Mouse (Mus musculus) limb, embryonic 10.5 days (tissue): ENCODE data around the gene Fem1b. TPM values are rescaled to one million over a fixed set of nuclear protein-coding genes. Genes with fewer than 3 reads are reported as not detected.
"Not testable (repeated sequence)": the region's sequence is repeated elsewhere in the genome, so short reads cannot be mapped to it uniquely, and the experiment has no call there.

Source experiments
- DNase-seq: peaks from one replicate; pipeline ENCODE4 v3.0.0-alpha.2; 2017; ENCODE audit warnings: low spot score
- H3K27ac ChIP-seq: fragments of 300-500 bp; sonication (generic); 2 replicates; pipeline ENCODE4 v1.5.1; 2016; ENCODE audit warnings: mild to moderate bottlenecking
- H3K27me3 ChIP-seq: fragments of 300-500 bp; sonication (generic); 2 replicates; pipeline ENCODE4 v1.6.1; 2016; ENCODE audit warnings: low read depth, mild to moderate bottlenecking; ENCODE audit not compliant: poor library complexity, severe bottlenecking
- H3K36me3 ChIP-seq: fragments of 300-500 bp; sonication (generic); 2 replicates; pipeline ENCODE4 v1.6.1; 2016; ENCODE audit warnings: mild to moderate bottlenecking, moderate library complexity
- H3K4me1 ChIP-seq: fragments of 300-500 bp; sonication (generic); 2 replicates; pipeline ENCODE4 v1.6.1; 2016
- H3K4me3 ChIP-seq: fragments of 300-500 bp; sonication (generic); 2 replicates; pipeline ENCODE4 v1.5.1; 2016; ENCODE audit warnings: mild to moderate bottlenecking, moderate library complexity
- H3K9me3 ChIP-seq: fragments of 300-500 bp; sonication (generic); replicated peaks from 2 replicates; pipeline ENCODE4 v1.6.1; 2016; ENCODE audit warnings: mild to moderate bottlenecking
- WGBS: fragments of 180-500 bp; shearing (Covaris S2); methylation state at CpG from one replicate; pipeline ENCODE4 v1.1.7; 2016; 5-methylcytosine and 5-hydroxymethylcytosine counted together
- polyA plus RNA-seq: library from polyadenylated mRNA; unstranded; fragments of >200 nt; fragmentation: Nextera tagmentation; extraction: Ambion mirVana; gene quantifications from 2 replicates; pipeline ENCODE4 v1.2.1, GENCODE M21; 2016

Fem1b gene
- polyA plus RNA-seq, 1 experiment from 2014 or later = 30.3 TPM

DNA sequence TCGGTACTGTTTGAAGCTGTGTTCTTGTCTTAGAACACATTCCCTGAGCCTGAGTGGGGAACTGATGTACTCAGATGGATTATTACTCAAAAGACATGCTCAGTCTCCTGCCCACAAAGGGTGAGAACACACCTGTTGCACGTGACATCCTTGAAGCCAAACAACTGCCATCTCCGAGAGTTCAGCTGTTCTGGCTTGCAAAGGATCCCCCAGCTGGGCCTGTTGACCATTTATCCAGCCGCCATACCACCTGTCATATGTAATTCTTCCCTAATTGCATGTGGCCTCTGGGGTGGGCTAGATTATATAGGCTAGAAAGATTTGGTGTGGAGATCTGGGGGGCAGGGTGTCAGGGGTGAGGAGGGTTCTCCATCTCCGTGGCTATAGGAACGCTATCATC is 9.1 kb upstream of the Fem1b start:
- peaks cover 10% of the 10 kb centered on the region for H3K4me1 ChIP-seq
- no peaks in the 10 kb centered on the region for H3K27me3 ChIP-seq
- H3K36me3 ChIP-seq = no peaks in the 10 kb centered on the region
- H3K9me3 ChIP-seq = no peaks in the 10 kb centered on the region
- H3K4me3 ChIP-seq = no peak overlapping the region
- 87% methylated on average over 6 of the region's 6 CpGs for WGBS
- no peak overlapping the region for H3K27ac ChIP-seq
- no peak for DNase-seq

DNA sequence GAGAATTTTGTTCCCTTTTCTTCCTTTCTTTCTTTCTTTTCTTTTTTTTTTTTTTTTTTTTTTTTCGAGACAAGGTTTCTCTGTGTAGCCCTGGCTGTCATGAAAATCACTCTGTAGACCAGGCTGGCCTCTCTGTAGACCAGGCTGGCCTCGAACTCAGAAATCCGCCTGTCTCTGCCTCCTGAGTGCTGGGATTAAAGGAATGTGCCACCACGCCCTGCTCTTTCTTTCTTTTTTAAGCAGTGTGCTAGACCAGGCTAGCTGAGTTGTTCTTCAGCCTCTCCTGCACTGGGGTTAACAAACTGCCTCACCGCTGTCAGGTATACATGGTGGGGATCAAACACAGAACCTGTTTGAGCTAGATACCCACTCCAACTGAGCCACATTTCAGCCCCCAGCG is 8.2 kb upstream of the Fem1b start:
- not testable (repeated sequence) for H3K36me3 ChIP-seq, H3K9me3 ChIP-seq, H3K27ac ChIP-seq, DNase-seq, H3K27me3 ChIP-seq, H3K4me1 ChIP-seq, H3K4me3 ChIP-seq
- 89% methylated on average over 6 of the region's 6 CpGs for WGBS

- no peaks in the 10 kb centered on the region for H3K9me3 ChIP-seq
- no peaks in the 10 kb centered on the region for H3K36me3 ChIP-seq
- DNase-seq = no peak
- H3K27me3 ChIP-seq = no peaks in the 10 kb centered on the region
- no peak overlapping the region for H3K4me3 ChIP-seq
- H3K27ac ChIP-seq = no peak overlapping the region
- H3K4me1 ChIP-seq = no peaks in the 10 kb centered on the region
- 83% methylated on average over 3 of the region's 3 CpGs for WGBS
These were observed 7.8 kb upstream of the Fem1b start for GRCm38 (mm10) chr9:62819494-62819893.

GRCm38 (mm10) chr9:62817828-62818614 is 6.3 kb upstream of the Fem1b start:
- 0 out of 2 replicates have a peak overlapping the region, but pooled peaks have one; percentile 9 for H3K27ac ChIP-seq
- 81% methylated on average over 4 of the region's 4 CpGs for WGBS

DNA sequence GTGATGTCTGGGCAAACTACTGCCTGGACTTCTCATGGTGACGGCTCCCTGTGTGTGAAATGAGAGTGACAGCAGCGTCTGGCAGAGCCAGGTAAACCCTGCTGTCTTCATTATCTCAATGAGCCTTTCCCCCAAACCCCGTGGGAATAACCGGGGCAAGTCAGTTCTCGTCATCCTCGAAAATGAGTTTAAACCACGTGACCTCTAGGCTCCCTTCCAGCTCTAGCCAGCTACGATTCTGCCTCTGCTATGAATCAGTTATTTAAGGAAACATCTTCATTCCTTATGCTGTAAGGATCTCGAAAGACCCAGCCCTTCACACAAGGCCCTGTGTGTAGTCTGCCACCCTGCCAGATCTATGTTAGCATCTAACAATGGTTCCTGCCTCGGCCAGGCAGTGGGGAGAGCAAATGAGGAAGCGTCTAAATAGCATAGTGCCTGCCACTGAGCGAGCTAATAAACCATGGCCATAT is 5.4 kb upstream of the Fem1b start:
- Histone ChIP-seq H3K9me3 (no peaks in the 10 kb centered on the region), H3K36me3 (no peaks in the 10 kb centered on the region), H3K27me3 (no peaks in the 10 kb centered on the region), H3K4me3 (no peak overlapping the region), H3K27ac (no peak overlapping the region), H3K4me1 (peaks cover 7% of the 10 kb centered on the region)
- 76% methylated on average over 12 of the region's 12 CpGs for WGBS
- DNase-seq = no peak

More at GRCm38 (mm10) chr9:62817828-62818614, 6.3 kb upstream of the Fem1b start:
- H3K4me1 ChIP-seq = no peaks in the 10 kb centered on the region
- no peaks in the 10 kb centered on the region for H3K27me3 ChIP-seq
- no peaks in the 10 kb centered on the region for H3K36me3 ChIP-seq
- no peaks in the 10 kb centered on the region for H3K9me3 ChIP-seq
- no peak for DNase-seq
- H3K4me3 ChIP-seq = no peak overlapping the region

DNA sequence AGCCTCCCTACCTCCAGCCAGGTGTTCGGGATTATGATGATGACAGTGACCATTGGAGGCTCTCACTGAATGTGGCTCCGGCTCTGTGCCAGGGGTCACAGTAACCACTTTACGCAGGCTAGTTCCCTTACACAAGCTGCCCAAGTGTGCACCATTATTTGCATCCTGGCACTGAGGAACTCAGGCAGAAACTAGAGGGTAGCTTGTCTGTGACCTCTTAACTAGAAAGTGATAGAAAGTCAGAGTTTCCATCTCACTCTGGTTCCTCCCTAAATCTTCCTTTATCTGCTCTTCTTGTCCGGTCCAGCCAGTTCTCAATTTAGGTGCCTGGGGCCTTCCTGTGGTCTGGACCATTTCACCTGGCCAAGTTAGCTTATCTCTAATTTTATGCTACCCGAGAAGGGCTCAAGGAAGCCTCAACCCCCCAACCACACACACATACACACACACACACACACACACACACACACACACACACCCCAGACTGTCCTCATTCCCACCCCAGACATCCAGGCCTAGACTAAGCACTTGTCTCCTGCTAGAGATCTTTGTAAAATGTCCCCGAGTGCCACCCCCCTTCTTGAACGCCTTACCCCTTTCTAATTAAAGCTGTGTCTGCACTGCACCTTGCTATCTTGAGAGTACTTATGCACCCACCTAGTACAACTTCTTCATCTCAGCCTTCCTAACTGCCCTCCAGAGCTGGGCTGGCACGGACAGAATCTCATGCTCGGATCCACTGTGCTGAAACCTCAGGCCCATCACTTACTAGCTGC is 4.8 kb upstream of the Fem1b start:
- Histone ChIP-seq H3K36me3 (no peaks in the 10 kb centered on the region), H3K27ac (no peak overlapping the region), H3K27me3 (no peaks in the 10 kb centered on the region), H3K4me1 (peaks cover 9% of the 10 kb centered on the region), H3K4me3 (no peak overlapping the region), H3K9me3 (no peaks in the 10 kb centered on the region)
- no peak for DNase-seq
- WGBS = 78% methylated on average over 9 of the region's 9 CpGs

- Histone ChIP-seq H3K9me3 (no peaks in the 10 kb centered on the region), H3K4me3 (no peak overlapping the region), H3K36me3 (no peaks in the 10 kb centered on the region), H3K27me3 (no peaks in the 10 kb centered on the region), H3K27ac (no peak overlapping the region), H3K4me1 (peaks cover 16% of the 10 kb centered on the region)
- WGBS = 87% methylated on average over 2 of the region's 2 CpGs
- DNase-seq = no peak
These were observed 3.0 kb upstream of the Fem1b start for GRCm38 (mm10) chr9:62814751-62815150.

DNA sequence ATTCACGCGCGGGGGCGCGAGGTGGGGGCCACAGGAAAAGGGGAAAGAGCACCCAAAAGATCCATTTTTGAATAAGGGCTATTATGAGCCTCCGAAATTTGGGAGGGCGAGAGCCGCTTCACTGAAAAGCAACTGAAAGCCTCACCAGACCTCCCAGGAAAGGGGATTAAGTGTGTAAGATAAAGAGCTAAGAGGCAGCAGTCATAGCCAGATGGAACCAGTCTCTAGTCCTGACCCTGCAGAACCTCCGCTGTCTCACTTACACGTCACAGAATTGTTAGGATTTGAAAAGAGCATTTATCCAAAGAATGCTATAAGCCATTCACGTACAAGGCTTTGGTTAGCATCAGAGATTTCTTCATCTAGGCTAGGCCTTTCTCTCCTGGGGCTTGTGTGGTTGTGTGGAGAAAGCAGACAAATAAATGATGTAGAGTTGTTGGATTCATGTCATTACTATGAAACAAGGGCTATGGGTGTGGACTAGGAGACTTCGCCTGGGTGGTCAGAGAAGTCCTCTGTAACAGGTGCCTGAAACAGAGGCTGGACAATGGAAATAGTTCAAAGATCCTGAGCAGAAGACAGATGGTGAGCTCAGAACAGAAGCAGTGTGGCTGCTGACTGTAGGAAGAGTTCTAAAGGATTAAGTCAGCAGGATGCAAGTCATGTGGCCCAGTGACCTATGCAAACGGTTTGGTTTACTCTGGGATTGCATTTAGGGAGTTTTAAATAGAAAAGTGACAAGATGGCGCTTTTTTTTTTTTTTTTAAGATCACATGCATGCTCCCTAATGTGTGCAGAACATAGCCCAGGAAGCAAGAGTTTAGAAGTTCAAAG is 699 bp upstream of the Fem1b start:
- Histone ChIP-seq H3K4me1 (peaks cover 31% of the 10 kb centered on the region), H3K9me3 (no peaks in the 10 kb centered on the region), H3K27ac (peak overlapping the region; percentile 95), H3K4me3 (peak overlapping the region; percentile 94), H3K36me3 (peaks cover 4% of the 10 kb centered on the region; the same call in 1 of the 2 replicates), H3K27me3 (no peaks in the 10 kb centered on the region)
- DNase-seq = no peak
- WGBS = 22% methylated on average over 14 of the region's 14 CpGs

DNA sequence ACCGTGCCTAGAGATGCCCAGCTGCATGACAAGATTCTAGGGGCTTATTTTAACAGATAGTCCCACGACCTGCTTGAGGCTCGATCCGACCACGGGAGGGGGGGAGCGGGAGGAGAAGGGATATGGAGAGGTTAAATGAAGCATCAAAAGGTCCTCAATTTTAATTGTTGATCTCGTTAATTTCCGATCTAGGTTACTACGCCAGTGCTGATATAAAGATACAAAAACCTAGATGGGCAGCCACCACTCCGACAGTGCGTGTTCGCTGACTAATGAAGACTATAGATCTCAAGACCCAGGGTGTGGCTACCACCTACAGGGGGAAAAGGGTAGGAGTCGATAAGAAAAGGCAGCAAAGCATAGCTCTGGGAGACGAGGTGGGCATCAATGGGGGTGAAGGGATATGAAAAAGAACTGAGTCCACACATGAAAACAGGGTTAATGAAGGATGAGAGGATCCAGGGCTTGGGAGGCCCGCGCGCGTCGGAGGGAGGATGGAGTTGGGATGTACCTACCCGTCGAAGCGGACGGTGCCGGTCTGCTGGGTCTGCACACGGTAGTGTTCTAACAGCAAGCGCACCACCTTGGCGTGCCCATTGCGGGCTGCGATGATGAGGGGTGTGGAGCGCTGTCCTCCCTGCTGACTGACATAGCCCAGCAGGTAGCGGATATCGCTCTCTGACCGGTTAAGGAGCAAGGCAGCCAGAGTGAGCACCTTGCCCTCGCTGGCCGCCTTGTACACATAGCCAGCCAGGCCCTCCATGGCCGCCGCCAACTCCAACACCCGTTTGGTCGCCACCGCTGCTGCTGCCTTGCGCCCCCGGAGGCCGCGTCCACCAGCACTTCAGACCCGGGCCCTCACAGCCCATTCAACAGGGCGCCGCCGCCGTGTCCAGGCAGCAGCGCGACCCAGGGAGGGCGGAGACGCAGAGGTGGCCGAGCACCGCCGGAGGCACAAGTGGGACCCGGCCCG is 905 bp downstream of the Fem1b start:
- H3K9me3 ChIP-seq = no peaks in the 10 kb centered on the region
- no peaks in the 10 kb centered on the region for H3K27me3 ChIP-seq
- H3K4me3 ChIP-seq = peak overlapping the region; percentile 94
- WGBS = under 1% methylated on average over 58 of the region's 58 CpGs
- H3K4me1 ChIP-seq = peaks cover 31% of the 10 kb centered on the region
- DNase-seq = no peak
- H3K36me3 ChIP-seq = peaks cover 7% of the 10 kb centered on the region; the same call in 1 of the 2 replicates
- peak overlapping the region; percentile 95 for H3K27ac ChIP-seq

DNA sequence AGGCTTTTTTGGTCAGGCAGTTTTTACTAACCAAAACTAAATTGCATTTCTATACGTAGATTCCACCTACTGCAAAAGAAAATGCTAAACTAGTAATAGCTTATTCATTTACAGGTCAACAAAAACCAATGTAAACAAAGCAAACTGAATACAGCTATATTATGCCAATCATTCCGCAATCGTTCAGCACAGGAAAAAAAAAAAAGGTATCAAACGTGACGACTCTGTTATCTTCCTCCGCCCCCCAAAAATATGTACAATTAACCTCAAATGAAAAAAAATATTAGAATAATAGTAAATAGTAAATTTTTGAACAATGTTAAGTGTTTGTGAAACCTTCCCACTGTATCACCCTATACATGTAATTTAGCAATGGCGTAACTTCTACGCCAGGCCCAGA is 1.6 kb downstream of the Fem1b start:
- Histone ChIP-seq H3K27me3 (no peaks in the 10 kb centered on the region), H3K36me3 (peaks cover 7% of the 10 kb centered on the region; the same call in 1 of the 2 replicates), H3K4me3 (peak overlapping the region; percentile 94), H3K9me3 (no peaks in the 10 kb centered on the region), H3K4me1 (peaks cover 31% of the 10 kb centered on the region), H3K27ac (0 out of 2 replicates have a peak overlapping the region, but pooled peaks have one; percentile 95)
- 25% methylated on average over 8 of the region's 8 CpGs for WGBS
- no peak for DNase-seq

DNA sequence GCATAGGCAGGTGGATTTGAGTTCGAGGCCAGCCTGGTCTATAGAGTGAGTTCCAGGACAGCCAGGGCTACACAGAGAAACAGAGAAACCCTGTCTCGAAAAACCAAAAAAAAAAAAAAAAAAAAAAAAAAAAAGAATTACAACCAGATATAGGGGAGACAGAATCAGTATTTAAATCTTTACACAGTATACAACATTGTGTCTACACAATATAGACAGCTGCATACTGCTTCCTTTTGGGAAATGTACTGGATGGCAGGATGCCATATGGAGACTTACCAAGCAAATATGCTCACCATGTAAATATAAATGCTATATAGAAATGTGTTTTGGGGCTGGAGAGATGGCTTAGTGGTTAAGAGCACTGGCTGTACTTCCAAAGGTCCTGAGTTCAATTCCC is 12.5 kb downstream of the Fem1b start:
- not testable (repeated sequence) for H3K4me3 ChIP-seq, H3K27ac ChIP-seq, DNase-seq, H3K4me1 ChIP-seq, H3K27me3 ChIP-seq, H3K9me3 ChIP-seq
- 91% methylated on average over 2 of the region's 2 CpGs for WGBS
- H3K36me3 ChIP-seq = peaks cover 71% of the 10 kb centered on the region

DNA sequence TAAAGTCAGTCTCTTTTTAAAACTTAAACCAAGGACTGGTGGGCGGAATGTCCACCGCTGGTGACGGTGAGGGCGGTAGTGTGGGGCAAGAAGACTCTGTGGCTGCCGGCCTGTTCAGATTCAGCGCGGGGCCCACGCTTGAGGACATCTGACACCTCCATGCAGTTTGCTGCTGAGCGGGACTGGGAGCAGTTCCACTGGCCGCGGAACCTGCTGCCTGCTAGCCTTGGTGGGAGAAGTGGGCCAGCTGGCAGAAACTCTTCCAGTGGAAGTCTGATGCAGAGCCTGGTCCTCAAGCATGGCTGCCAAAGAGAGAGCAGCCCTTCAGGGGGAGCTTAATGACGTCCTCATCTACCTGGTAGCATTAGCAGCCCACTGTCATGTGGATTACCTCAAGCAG is 21.9 kb downstream of the Fem1b start:
- DNase-seq = no peak
- 87% methylated on average over 12 of the region's 12 CpGs for WGBS
- Histone ChIP-seq H3K9me3 (no peaks in the 10 kb centered on the region), H3K27ac (no peak overlapping the region), H3K4me1 (0 out of 2 replicates have a peak, but pooled peaks cover 2% of the 10 kb centered on the region), H3K36me3 (peaks cover 37% of the 10 kb centered on the region), H3K27me3 (no peaks in the 10 kb centered on the region), H3K4me3 (no peak overlapping the region)
